Mouse (Mus musculus) CD4-positive helper T cell, adult 2 months (primary cell): ENCODE measurements around the gene Gm44805.

Source experiments
- DNase-seq: peaks from one replicate; pipeline ENCODE4 v3.0.0-alpha.2; 2012; ENCODE audit warnings: low read depth, missing footprints, low spot score

Gene Gm44805

GRCm38 (mm10) chr7:19678901-19679300 is 2.3 kb downstream of the Gm44805 start:
- no peak for DNase-seq

GRCm38 (mm10) chr7:19677872-19678271 is 3.4 kb downstream of the Gm44805 start, which contains the start of gene Apoc2:
TSS of gene Apoc2 (minus strand) at chr7:19677941.
- DNase-seq = no peak

- no peak for DNase-seq
These were observed 4.6 kb downstream of the Gm44805 start for GRCm38 (mm10) chr7:19676662-19677061.

GRCm38 (mm10) chr7:19675824-19676223 is 5.4 kb downstream of the Gm44805 start:
- no peak for DNase-seq

GRCm38 (mm10) chr7:19673083-19673699 is 8.0 kb downstream of the Gm44805 start:
- DNase-seq = no peak

- no peak for DNase-seq
These were observed 9.7 kb downstream of the Gm44805 start for GRCm38 (mm10) chr7:19671511-19671910.

GRCm38 (mm10) chr7:19668947-19669721 is 12.1 kb downstream of the Gm44805 start:
- DNase-seq = peak; percentile 88

- no peak for DNase-seq
These were observed 13.8 kb downstream of the Gm44805 start for GRCm38 (mm10) chr7:19667434-19667833.

- no peak for DNase-seq
These were observed 14.5 kb downstream of the Gm44805 start for GRCm38 (mm10) chr7:19666750-19667149.

GRCm38 (mm10) chr7:19664955-19665841 is 16.0 kb downstream of the Gm44805 start, which contains the start of gene Clptm1:
TSS of gene Clptm1 (minus strand) at chr7:19665033.
- peak; percentile 98 for DNase-seq

- DNase-seq = no peak
These were observed 16.7 kb downstream of the Gm44805 start for GRCm38 (mm10) chr7:19664455-19664954.

- peak; percentile 13 for DNase-seq
These were observed 17.3 kb downstream of the Gm44805 start for GRCm38 (mm10) chr7:19663940-19664339.

GRCm38 (mm10) chr7:19652614-19653013 is 28.6 kb downstream of the Gm44805 start:
- DNase-seq = no peak

GRCm38 (mm10) chr7:19651063-19651786 is 30.0 kb downstream of the Gm44805 start:
- DNase-seq = no peak

- no peak for DNase-seq
These were observed 40.0 kb downstream of the Gm44805 start for GRCm38 (mm10) chr7:19641223-19641622.

GRCm38 (mm10) chr7:19635074-19635827 is 46.0 kb downstream of the Gm44805 start:
- DNase-seq = no peak

- no peak for DNase-seq
These were observed 46.6 kb downstream of the Gm44805 start for GRCm38 (mm10) chr7:19634591-19634990.

GRCm38 (mm10) chr7:19633855-19634254 is 47.4 kb downstream of the Gm44805 start:
- DNase-seq = no peak

- no peak for DNase-seq
These were observed 48.0 kb downstream of the Gm44805 start for GRCm38 (mm10) chr7:19633197-19633596.

GRCm38 (mm10) chr7:19632720-19633119 is 48.5 kb downstream of the Gm44805 start:
- no peak for DNase-seq
